Mouse (Mus musculus) hindbrain, embryonic 11.5 days (tissue): Measurements from ENCODE around the gene Per1. TPM values are rescaled to one million over a fixed set of nuclear protein-coding genes. Genes with fewer than 3 reads are reported as not detected.

Experiments used
- ATAC-seq: fragments of 200-750 bp; cut with Nextera tagmentation; 2 replicates; pipeline ENCODE4 v1.8.0; 2017; ENCODE audit warnings: mild to moderate bottlenecking, moderate TSS enrichment, moderate library complexity; ENCODE audit not compliant: low FRiP score
- DNase-seq: peaks from one replicate; pipeline ENCODE4 v3.0.0-alpha.2; 2015; ENCODE audit warnings: low spot score
- H3K27ac ChIP-seq: fragments of 300-500 bp; sonication (generic); 2 replicates; pipeline ENCODE4 v1.5.1; 2014; ENCODE audit warnings: mild to moderate bottlenecking, low read depth, low read length
- H3K27me3 ChIP-seq: fragments of 300-500 bp; sonication (generic); 2 replicates; pipeline ENCODE4 v1.6.1; 2014; ENCODE audit warnings: mild to moderate bottlenecking, low read length, moderate library complexity, mixed read lengths; ENCODE audit not compliant: control insufficient read depth, insufficient read depth
- H3K36me3 ChIP-seq: fragments of 300-500 bp; sonication (generic); 2 replicates; pipeline ENCODE4 v1.6.1; 2014; ENCODE audit warnings: mild to moderate bottlenecking, low read length, moderate library complexity, mixed read lengths; ENCODE audit not compliant: control insufficient read depth, insufficient read depth
- H3K4me1 ChIP-seq: fragments of 300-500 bp; sonication (generic); replicated peaks from 2 replicates; pipeline ENCODE4 v1.6.1; 2014; ENCODE audit warnings: low read length, mixed read lengths; ENCODE audit not compliant: control insufficient read depth, insufficient read depth
- H3K4me2 ChIP-seq: fragments of 300-500 bp; sonication (generic); replicated peaks from 2 replicates; pipeline ENCODE4 v1.6.1; 2014; ENCODE audit warnings: mild to moderate bottlenecking, low read depth, low read length
- H3K4me3 ChIP-seq: fragments of 300-500 bp; sonication (generic); 2 replicates; pipeline ENCODE4 v1.5.1; 2014; ENCODE audit warnings: low read depth, low read length
- H3K9ac ChIP-seq: fragments of 300-500 bp; sonication (generic); 2 replicates; pipeline ENCODE4 v1.6.1; 2014; ENCODE audit warnings: low read depth, low read length
- H3K9me3 ChIP-seq: fragments of 300-500 bp; sonication (generic); 2 replicates; pipeline ENCODE4 v1.6.1; 2016; ENCODE audit warnings: low read length; ENCODE audit not compliant: control insufficient read depth
- WGBS: fragments of 180-500 bp; shearing (Covaris S2); extraction: QIAGEN DNeasy Blood & Tissue Kit; methylation state at CpG from one replicate; pipeline ENCODE4 v1.1.7; 2014; 5-methylcytosine and 5-hydroxymethylcytosine counted together
- polyA plus RNA-seq: library from polyadenylated mRNA; unstranded; fragments of >200 nt; fragmentation: Nextera tagmentation; extraction: Ambion mirVana; gene quantifications from 2 replicates; pipeline ENCODE4 v1.2.1, GENCODE M21; 2014

The Per1 gene
- polyA plus RNA-seq, 1 experiment from 2014 or later, result 7.4 TPM

- Histone ChIP-seq H3K27me3 (peaks cover 23% of the 10 kb centered on the region), H3K36me3 (no peaks in the 10 kb centered on the region), H3K9me3 (no peaks in the 10 kb centered on the region), H3K27ac (no peak overlapping the region; the same call in 1 of the 2 replicates), H3K9ac (peak overlapping the region; percentile 71), H3K4me2 (peak overlapping the region; percentile 98), H3K4me1 (peaks cover 21% of the 10 kb centered on the region), H3K4me3 (peak overlapping the region; percentile 75)
- no peak for ATAC-seq
- WGBS, result under 1% methylated on average over 45 of the region's 45 CpGs
- peak; percentile 74 for DNase-seq
Observed at GRCm38 (mm10) chr11:69117737-69118695, 23.0 kb downstream of the Per1 start.

GRCm38 (mm10) chr11:69118765-69119164 is 23.7 kb downstream of the Per1 start:
- H3K27me3 ChIP-seq, result peaks cover 23% of the 10 kb centered on the region
- no peak overlapping the region for H3K27ac ChIP-seq
- H3K9ac ChIP-seq, result no peak overlapping the region
- H3K4me3 ChIP-seq, result peak overlapping the region; percentile 75
- DNase-seq (peak; percentile 91), ATAC-seq (no peak)
- H3K9me3 ChIP-seq, result no peaks in the 10 kb centered on the region
- no peaks in the 10 kb centered on the region for H3K36me3 ChIP-seq
- WGBS, result under 1% methylated on average over 15 of the region's 15 CpGs
- H3K4me1 ChIP-seq, result peaks cover 21% of the 10 kb centered on the region
- H3K4me2 ChIP-seq, result peak overlapping the region; percentile 98

- H3K4me1 ChIP-seq, result peaks cover 21% of the 10 kb centered on the region
- DNase-seq, result peak; percentile 20
Observed at GRCm38 (mm10) chr11:69119446-69120155, 24.6 kb downstream of the Per1 start.

GRCm38 (mm10) chr11:69120221-69121000 is 25.4 kb downstream of the Per1 start, which contains the start of gene Hes7:
Gene Hes7 (plus strand): TSS chr11:69120404.
- no peaks in the 10 kb centered on the region for H3K9me3 ChIP-seq
- peaks cover 21% of the 10 kb centered on the region for H3K4me1 ChIP-seq
- H3K4me2 ChIP-seq, result peak within 1 kb of the TSS; percentile 97
- H3K4me3 ChIP-seq, result peak within 1 kb of the TSS; percentile 78
- peak; percentile 64 for DNase-seq
- H3K36me3 ChIP-seq, result no peaks in the 10 kb centered on the region
- peak within 1 kb of the TSS; percentile 61 for H3K9ac ChIP-seq
- peaks cover 23% of the 10 kb centered on the region for H3K27me3 ChIP-seq
- no peak for ATAC-seq
- H3K27ac ChIP-seq, result no peak within 1 kb of the TSS
- WGBS, result 2% methylated on average over 27 of the region's 27 CpGs

More at GRCm38 (mm10) chr11:69119446-69120155, 24.6 kb downstream of the Per1 start:
- no peak overlapping the region for H3K27ac ChIP-seq
- no peak overlapping the region for H3K9ac ChIP-seq
- peak overlapping the region; percentile 78; the same call in 1 of the 2 replicates for H3K4me3 ChIP-seq
- ATAC-seq, result no peak
- H3K27me3 ChIP-seq, result peaks cover 23% of the 10 kb centered on the region
- no peaks in the 10 kb centered on the region for H3K9me3 ChIP-seq
- WGBS, result 26% methylated on average over 14 of the region's 14 CpGs
- peak overlapping the region; percentile 97 for H3K4me2 ChIP-seq
- H3K36me3 ChIP-seq, result no peaks in the 10 kb centered on the region

- Histone ChIP-seq H3K27ac (no peak overlapping the region), H3K4me2 (peak overlapping the region; percentile 97), H3K9ac (peak overlapping the region; percentile 61), H3K27me3 (peaks cover 23% of the 10 kb centered on the region), H3K4me1 (peaks cover 23% of the 10 kb centered on the region), H3K4me3 (peak overlapping the region; percentile 78), H3K9me3 (no peaks in the 10 kb centered on the region), H3K36me3 (no peaks in the 10 kb centered on the region)
- ATAC-seq (no peak), DNase-seq (peak; percentile 61)
- 2% methylated on average over 33 of the region's 33 CpGs for WGBS
Observed at GRCm38 (mm10) chr11:69121001-69121740, 26.2 kb downstream of the Per1 start.

GRCm38 (mm10) chr11:69121741-69122335 is 26.8 kb downstream of the Per1 start:
- H3K27ac ChIP-seq, result no peak overlapping the region; the same call in 1 of the 2 replicates
- peak overlapping the region; percentile 97 for H3K4me2 ChIP-seq
- peaks cover 20% of the 10 kb centered on the region for H3K27me3 ChIP-seq
- H3K9me3 ChIP-seq, result no peaks in the 10 kb centered on the region
- H3K4me1 ChIP-seq, result peaks cover 23% of the 10 kb centered on the region
- H3K9ac ChIP-seq, result peak overlapping the region; percentile 61
- under 1% methylated on average over 27 of the region's 32 CpGs for WGBS
- H3K4me3 ChIP-seq, result peak overlapping the region; percentile 78
- DNase-seq (peak; percentile 73), ATAC-seq (no peak)
- H3K36me3 ChIP-seq, result no peaks in the 10 kb centered on the region

GRCm38 (mm10) chr11:69122336-69122951 is 27.4 kb downstream of the Per1 start, which contains the start of gene 9130213A22Rik:
Gene 9130213A22Rik (minus strand): TSS chr11:69122589.
- ATAC-seq, result peak; percentile 64
- Histone ChIP-seq H3K27me3 (peaks cover 20% of the 10 kb centered on the region), H3K9me3 (no peaks in the 10 kb centered on the region), H3K36me3 (no peaks in the 10 kb centered on the region), H3K4me3 (peak within 1 kb of the TSS; percentile 78), H3K4me1 (peaks cover 21% of the 10 kb centered on the region), H3K9ac (peak within 1 kb of the TSS; percentile 61), H3K4me2 (peak within 1 kb of the TSS; percentile 97), H3K27ac (peak within 1 kb of the TSS; percentile 1)
- DNase-seq, result peak; percentile 88
- 2% methylated on average over 58 of the region's 66 CpGs for WGBS
